ENCODE assay signal across 26 mouse cellular contexts in the genomic region with DNA sequence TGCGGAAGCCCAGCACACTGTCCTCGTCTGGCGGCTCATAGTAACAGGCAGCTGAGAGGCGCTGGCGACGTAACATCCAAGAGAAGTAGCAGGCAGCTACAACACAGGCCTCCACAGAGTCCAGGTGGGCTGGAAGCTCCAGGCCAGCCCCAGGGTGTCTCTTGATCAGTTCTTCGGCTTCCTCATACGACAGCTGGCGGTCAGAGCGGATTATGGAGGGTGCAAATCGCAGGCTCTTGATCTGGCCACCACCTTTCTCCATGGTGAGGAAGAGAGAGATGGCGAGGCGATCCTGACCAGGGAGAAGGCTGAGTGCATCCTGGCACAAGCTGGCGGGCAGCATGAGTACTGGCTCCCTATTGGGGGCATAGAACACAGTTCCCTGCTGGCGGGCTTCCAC. TPM values are rescaled to one million over a fixed set of nuclear protein-coding genes. Genes with fewer than 3 reads are reported as not detected.
DNase-seq lines count a peak whose midpoint lies in the region; ATAC-seq and TF ChIP-seq lines count a peak whose summit lies in the region.
"Had no signal": no experiment of that assay in that cellular context is flagged by ENCODE, and none has a peak within 500 bp of the region (broad histone marks: within the 10 kb centered on the region; RNA-seq: fewer than 3 reads in every experiment).

No protein-coding gene starts in this region.

- no peaks in the 10 kb centered on the region for H3K4me1 ChIP-seq in midbrain, embryonic 11.5 days (ENCODE audit: control insufficient read depth, insufficient read depth, low read length)
- H3K4me1 ChIP-seq in midbrain, embryonic 13.5 days (replicated peaks) = no peaks in the 10 kb centered on the region
- H3K4me1 ChIP-seq in ES-Bruce4 (ENCODE audit: control insufficient read depth, insufficient read depth, low read length) = no peaks in the 10 kb centered on the region
- peaks cover 6% of the 10 kb centered on the region for H3K4me1 ChIP-seq in hindbrain, embryonic 10.5 days (replicated peaks)
- H3K4me1 ChIP-seq: forebrain, embryonic 13.5 days; forebrain, embryonic 15.5 days had no signal

- TF ChIP-seq CTCF in ES-Bruce4 (IDR thresholded peaks at IDR 0.05; ENCODE audit: low read depth, low read length) = no peak

- no peak overlapping the region for H3K4me3 ChIP-seq in midbrain, embryonic 11.5 days (ENCODE audit: low read depth, low read length)
- no peak overlapping the region for H3K4me3 ChIP-seq in midbrain, embryonic 13.5 days (replicated peaks)
- peak overlapping the region; percentile 15 for H3K4me3 ChIP-seq in ES-Bruce4 (ENCODE audit: low read depth, low read length)
- no peak overlapping the region for H3K4me3 ChIP-seq in hindbrain, embryonic 10.5 days
- H3K4me3 ChIP-seq: embryonic facial prominence, embryonic 10.5 days; embryonic facial prominence, embryonic 12.5 days; forebrain, embryonic 13.5 days; forebrain, embryonic 15.5 days had no signal

- H3K27me3 ChIP-seq in midbrain, embryonic 11.5 days (ENCODE audit: control insufficient read depth, insufficient read depth, low read length) = no peaks in the 10 kb centered on the region
- no peaks in the 10 kb centered on the region for H3K27me3 ChIP-seq in midbrain, embryonic 13.5 days
- no peaks in the 10 kb centered on the region for H3K27me3 ChIP-seq in ES-Bruce4 (ENCODE audit: control insufficient read depth, insufficient read depth, low read length, poor library complexity, severe bottlenecking)
- no peaks in the 10 kb centered on the region for H3K27me3 ChIP-seq in hindbrain, embryonic 10.5 days (ENCODE audit: insufficient read depth, poor library complexity, severe bottlenecking)
- H3K27me3 ChIP-seq: embryonic facial prominence, embryonic 12.5 days; forebrain, embryonic 13.5 days; forebrain, embryonic 15.5 days; Patski had no signal

- no peak for ATAC-seq in midbrain, embryonic 11.5 days (ENCODE audit: low FRiP score)
- no peak for ATAC-seq in midbrain, embryonic 13.5 days
- ATAC-seq: forebrain, embryonic 13.5 days; forebrain, embryonic 15.5 days; forebrain, postnatal 0 days; Patski had no signal

- H3K9ac ChIP-seq in midbrain, embryonic 11.5 days (ENCODE audit: low read length) = no peak overlapping the region
- H3K9ac ChIP-seq in midbrain, embryonic 13.5 days (replicated peaks) = no peak overlapping the region
- no peak overlapping the region for H3K9ac ChIP-seq in ES-Bruce4 (ENCODE audit: low read depth, poor library complexity, severe bottlenecking)
- H3K9ac ChIP-seq: embryonic facial prominence, embryonic 12.5 days; forebrain, embryonic 13.5 days; forebrain, embryonic 15.5 days; forebrain, postnatal 0 days had no signal

- H3K27ac ChIP-seq in midbrain, embryonic 11.5 days (ENCODE audit: low read depth, low read length) = no peak overlapping the region
- H3K27ac ChIP-seq in midbrain, embryonic 13.5 days = no peak overlapping the region
- no peak overlapping the region for H3K27ac ChIP-seq in ES-Bruce4 (ENCODE audit: insufficient read depth, low read length)
- H3K27ac ChIP-seq in hindbrain, embryonic 10.5 days = no peak overlapping the region
- H3K27ac ChIP-seq: embryonic facial prominence, embryonic 10.5 days; embryonic facial prominence, embryonic 12.5 days; forebrain, embryonic 13.5 days; forebrain, embryonic 15.5 days had no signal

- no peaks in the 10 kb centered on the region for H3K36me3 ChIP-seq in midbrain, embryonic 11.5 days (ENCODE audit: control insufficient read depth, insufficient read depth, low read length)
- H3K36me3 ChIP-seq in midbrain, embryonic 13.5 days = no peaks in the 10 kb centered on the region
- no peaks in the 10 kb centered on the region for H3K36me3 ChIP-seq in ES-Bruce4 (ENCODE audit: control insufficient read depth, insufficient read depth, low read length, poor library complexity, severe bottlenecking)
- H3K36me3 ChIP-seq in hindbrain, embryonic 10.5 days = no peaks in the 10 kb centered on the region; the same call in 1 of the 2 replicates
- H3K36me3 ChIP-seq: embryonic facial prominence, embryonic 10.5 days; embryonic facial prominence, embryonic 12.5 days; forebrain, embryonic 15.5 days had no signal

- 90% methylated on average over 15 of the region's 15 CpGs for WGBS in midbrain, embryonic 11.5 days
- 91% methylated on average over 15 of the region's 15 CpGs for WGBS in midbrain, embryonic 13.5 days
- WGBS in hindbrain, embryonic 10.5 days = 92% methylated on average over 15 of the region's 15 CpGs

- no peak for TF ChIP-seq EP300 in ES-Bruce4 (IDR thresholded peaks at IDR 0.05; ENCODE audit: insufficient read depth, low read depth, low read length)

- DNase-seq in midbrain, embryonic 11.5 days (ENCODE audit: low spot score, missing footprints) = peak; percentile 54
- DNase-seq in urinary bladder, adult 2 months (ENCODE audit: low spot score) = peak; percentile 14
- no peak for DNase-seq in urinary bladder, adult 18-20 months (ENCODE audit: low spot score in 2 of 2)
- DNase-seq in ZHBTc4 (ENCODE audit: low read depth, low spot score) = peak; percentile 61
- no peak for DNase-seq in hindbrain, embryonic 10.5 days (ENCODE audit: low spot score)
- DNase-seq in adrenal gland, postnatal 36 days = no peak
- DNase-seq: adrenal gland, adult 2 months; adrenal gland, postnatal 10 days; adrenal gland, postnatal 25 days; cerebellum, adult 11-12 months; cerebellum, adult 2 months; cerebellum, adult 9-10 months; cerebellum, postnatal 25 days; forebrain, postnatal 0 days had no signal

- H3K9me3 ChIP-seq in midbrain, embryonic 11.5 days (ENCODE audit: control insufficient read depth, low read length) = no peaks in the 10 kb centered on the region
- no peaks in the 10 kb centered on the region for H3K9me3 ChIP-seq in midbrain, embryonic 13.5 days
- H3K9me3 ChIP-seq in ES-Bruce4 (replicated peaks; ENCODE audit: control insufficient read depth, insufficient read depth, low read length, poor library complexity, severe bottlenecking) = no peaks in the 10 kb centered on the region
- no peaks in the 10 kb centered on the region for H3K9me3 ChIP-seq in hindbrain, embryonic 10.5 days
- H3K9me3 ChIP-seq: embryonic facial prominence, embryonic 10.5 days; embryonic facial prominence, embryonic 12.5 days; forebrain, embryonic 13.5 days; forebrain, embryonic 15.5 days; G1E had no signal

- no peak overlapping the region for H3K4me2 ChIP-seq in midbrain, embryonic 11.5 days
- no peak overlapping the region for H3K4me2 ChIP-seq in midbrain, embryonic 13.5 days (replicated peaks)
- H3K4me2 ChIP-seq: embryonic facial prominence, embryonic 12.5 days; forebrain, embryonic 13.5 days; forebrain, embryonic 15.5 days had no signal

- no peak for TF ChIP-seq POLR2A in ES-Bruce4 (IDR thresholded peaks at IDR 0.05; ENCODE audit: insufficient read depth, low read length)

RNA-seq across cellular contexts. Expression of gene Helz2, which starts 8.4 kb away (rescaled TPM):
- polyA plus RNA-seq in midbrain, embryonic 11.5 days (2014; fragmentation: Nextera tagmentation; extraction: Ambion mirVana) = 0.44 and 0.56 TPM in 2 replicates
- polyA plus RNA-seq in midbrain, embryonic 13.5 days (2015; fragmentation: Nextera tagmentation; extraction: Ambion mirVana) = 0.34 TPM in 2 replicates
- polyA plus RNA-seq in urinary bladder, adult 2 months (2012; rRNA removed) = 10.9 and 11.4 TPM in 2 replicates
- 1.4 and 1.5 TPM in 2 replicates for polyA plus RNA-seq in ES-Bruce4 (2011; ENCODE audit: insufficient read depth, insufficient read length, low read depth, missing spikeins)
- 0.52 and 1.00 TPM in 2 replicates for polyA plus RNA-seq in hindbrain, embryonic 10.5 days (2016; fragmentation: Nextera tagmentation; extraction: Ambion mirVana)
- total RNA-seq in adrenal gland, postnatal 36 days (2021) = 10 to 100 TPM; 19.3 to 28.7 TPM

RNA-seq across cellular contexts. Expression of gene Fndc11, which starts 13.6 kb away (rescaled TPM):
- polyA plus RNA-seq in midbrain, embryonic 11.5 days (2014; fragmentation: Nextera tagmentation; extraction: Ambion mirVana) = 0.15 TPM in 2 replicates
- polyA plus RNA-seq in midbrain, embryonic 13.5 days (2015; fragmentation: Nextera tagmentation; extraction: Ambion mirVana) = 0.13 TPM in 1 of 2 replicates, not detected in the other
- 0.23 and 0.27 TPM in 2 replicates for polyA plus RNA-seq in urinary bladder, adult 2 months (2012; rRNA removed)
- not detected in 2 replicates for polyA plus RNA-seq in ES-Bruce4 (2011; ENCODE audit: insufficient read depth, insufficient read length, low read depth, missing spikeins)
- polyA plus RNA-seq in hindbrain, embryonic 10.5 days (2016; fragmentation: Nextera tagmentation; extraction: Ambion mirVana) = 0.26 and 0.32 TPM in 2 replicates
- not detected for total RNA-seq in adrenal gland, postnatal 36 days (2021)
- total RNA-seq: forebrain, postnatal 0 days; G1E had no signal
- polyA plus RNA-seq: C2C12; cerebellum, adult 2 months; cortical plate, adult 2 months; embryonic facial prominence, embryonic 14.5 days; forebrain, embryonic 11.5 days; forebrain, embryonic 15.5 days; G1E; Patski had no signal

RNA-seq across cellular contexts. Expression of gene Srms, which starts 20.5 kb away (rescaled TPM):
- polyA plus RNA-seq in midbrain, embryonic 11.5 days (2014; fragmentation: Nextera tagmentation; extraction: Ambion mirVana) = 0.14 TPM in 1 of 2 replicates, not detected in the other
- polyA plus RNA-seq in midbrain, embryonic 13.5 days (2015; fragmentation: Nextera tagmentation; extraction: Ambion mirVana) = 0.10 TPM in 1 of 2 replicates, not detected in the other
- polyA plus RNA-seq in urinary bladder, adult 2 months (2012; rRNA removed) = 0.49 and 0.51 TPM in 2 replicates
- polyA plus RNA-seq in ES-Bruce4 (2011; ENCODE audit: insufficient read depth, insufficient read length, low read depth, missing spikeins) = not detected in 2 replicates
- 0.07 TPM in 1 of 2 replicates, not detected in the other for polyA plus RNA-seq in hindbrain, embryonic 10.5 days (2016; fragmentation: Nextera tagmentation; extraction: Ambion mirVana)
- total RNA-seq in adrenal gland, postnatal 36 days (2021) = under 1 TPM; 0.53 to 0.66 TPM
- polyA plus RNA-seq: C2C12, G1E, Patski had no signal

RNA-seq across cellular contexts. Expression of gene Ptk6, which starts 30.9 kb away (rescaled TPM):
- polyA plus RNA-seq in midbrain, embryonic 11.5 days (2014; fragmentation: Nextera tagmentation; extraction: Ambion mirVana) = not detected in 2 replicates
- polyA plus RNA-seq in midbrain, embryonic 13.5 days (2015; fragmentation: Nextera tagmentation; extraction: Ambion mirVana) = not detected in 2 replicates
- polyA plus RNA-seq in urinary bladder, adult 2 months (2012; rRNA removed) = 0.04 and 0.07 TPM in 2 replicates
- not detected in 2 replicates for polyA plus RNA-seq in ES-Bruce4 (2011; ENCODE audit: insufficient read depth, insufficient read length, low read depth, missing spikeins)
- polyA plus RNA-seq in hindbrain, embryonic 10.5 days (2016; fragmentation: Nextera tagmentation; extraction: Ambion mirVana) = not detected in 2 replicates
- total RNA-seq in adrenal gland, postnatal 36 days (2021) = not detected
- total RNA-seq: adrenal gland, postnatal 25 days; forebrain, postnatal 0 days had no signal
- polyA plus RNA-seq: C2C12; embryonic facial prominence, embryonic 10.5 days; embryonic facial prominence, embryonic 12.5 days; forebrain, embryonic 11.5 days; forebrain, embryonic 13.5 days; forebrain, embryonic 15.5 days; forebrain, postnatal 0 days; G1E; Patski had no signal

RNA-seq across cellular contexts. Expression of gene Ppdpf, which starts 46.4 kb away (rescaled TPM):
- polyA plus RNA-seq in midbrain, embryonic 11.5 days (2014; fragmentation: Nextera tagmentation; extraction: Ambion mirVana) = 414 and 426 TPM in 2 replicates
- 470 and 482 TPM in 2 replicates for polyA plus RNA-seq in midbrain, embryonic 13.5 days (2015; fragmentation: Nextera tagmentation; extraction: Ambion mirVana)
- 116 and 147 TPM in 2 replicates for polyA plus RNA-seq in urinary bladder, adult 2 months (2012; rRNA removed)
- 56.0 and 67.7 TPM in 2 replicates for polyA plus RNA-seq in ES-Bruce4 (2011; ENCODE audit: insufficient read depth, insufficient read length, low read depth, missing spikeins)
- 324 and 415 TPM in 2 replicates for polyA plus RNA-seq in hindbrain, embryonic 10.5 days (2016; fragmentation: Nextera tagmentation; extraction: Ambion mirVana)
- 10 to 100 TPM; 76.6 to 81.8 TPM for total RNA-seq in adrenal gland, postnatal 36 days (2021)

Comparison
In these comparisons a context has a peak if more than half of its experiments do, and no peak if none do; other contexts are left out.
1. DNase-seq: peak in midbrain, embryonic 11.5 days (single experiment), urinary bladder, adult 2 months (single experiment) and ZHBTc4 (single experiment); none in urinary bladder, adult 18-20 months (0 of 2), hindbrain, embryonic 10.5 days (single experiment) and adrenal gland, postnatal 36 days (0 of 2).